Mouse (Mus musculus): Measurements from ENCODE around the gene Gm45194. TPM values are rescaled to one million over a fixed set of nuclear protein-coding genes. Genes with fewer than 3 reads are reported as not detected.

Gm45194 gene
- not detected for polyA plus RNA-seq (2017; shearing (Covaris generic))

GRCm38 (mm10) chrX:111891089-111891488 is at the start of gene Gm45194:
Gene Gm45194, plus strand, starts transcription at chrX:111891389.

GRCm38 (mm10) chrX:112010707-112011106 is 119.5 kb downstream of the Gm45194 start, which contains the start of gene Tex16:
Gene Tex16, plus strand, starts transcription at chrX:112011007.

GRCm38 (mm10) chrX:112238749-112239148 is 347.6 kb downstream of the Gm45194 start, which contains the start of gene 4933403O08Rik:
Gene 4933403O08Rik, plus strand, starts transcription at chrX:112239049.

Other genes starting within 250 kb of the Gm45194 start
- not detected for gene Hdx, start 194.3 kb upstream of the Gm45194 start, polyA plus RNA-seq (2017; shearing (Covaris generic))
- gene Tex16, start 119.6 kb downstream of the Gm45194 start, polyA plus RNA-seq (2017; shearing (Covaris generic)): not detected

Data from activated CD4-positive, CD25-positive, alpha-beta regulatory T cell, adult 9 weeks (primary cell).